In the genomic region with DNA sequence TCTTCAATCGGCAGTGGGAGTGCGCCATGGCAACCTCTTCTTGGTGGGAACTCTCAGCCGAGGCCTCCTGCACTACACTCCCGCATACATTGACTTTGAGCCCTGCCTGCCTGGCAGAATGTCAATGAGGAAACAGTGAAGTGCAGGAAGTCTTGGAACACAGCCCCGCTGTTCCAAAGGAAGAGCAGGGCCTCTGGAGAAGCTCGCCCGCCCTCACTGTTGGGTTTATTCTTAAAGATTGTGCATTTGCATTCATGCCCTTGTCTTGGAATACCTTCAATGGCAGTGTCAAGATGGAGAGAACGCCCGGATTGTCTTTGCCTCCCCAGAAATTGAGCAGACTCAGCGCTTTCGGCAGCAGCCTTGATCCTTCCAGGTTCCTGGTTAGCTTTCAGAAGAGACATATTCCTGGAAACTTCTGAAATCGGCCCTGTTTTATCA, we compare ENCODE assay signal across 8 mouse cellular contexts.
DNase-seq lines count a peak whose midpoint lies in the region; ATAC-seq and TF ChIP-seq lines count a peak whose summit lies in the region.

No protein-coding gene starts in this region.

- H3K4me2 ChIP-seq in heart, postnatal 0 days (ENCODE audit: low read depth, low read length) = peak overlapping the region; percentile 33; the same call in 1 of the 2 replicates
- H3K4me2 ChIP-seq in neural tube, embryonic 15.5 days = no peak overlapping the region; the same call in 1 of the 2 replicates

- no peak overlapping the region for H3K9ac ChIP-seq in heart, postnatal 0 days (replicated peaks; ENCODE audit: low read depth, low read length)
- no peak overlapping the region for H3K9ac ChIP-seq in neural tube, embryonic 15.5 days (replicated peaks)

- no peak overlapping the region for H3K4me3 ChIP-seq in heart, postnatal 0 days (ENCODE audit: low read depth, low read length)
- no peak overlapping the region for H3K4me3 ChIP-seq in neural tube, embryonic 15.5 days (replicated peaks)

- H3K27ac ChIP-seq in heart, postnatal 0 days (ENCODE audit: low read depth) = peak overlapping the region; percentile 11; the same call in 1 of the 2 replicates
- H3K27ac ChIP-seq in neural tube, embryonic 15.5 days (replicated peaks) = peak overlapping the region; percentile 64

- WGBS in heart, postnatal 0 days = 45% methylated on average over 12 of the region's 12 CpGs
- WGBS in neural tube, embryonic 15.5 days = 31% methylated on average over 12 of the region's 12 CpGs

- H3K9me3 ChIP-seq in heart, postnatal 0 days (replicated peaks; ENCODE audit: control insufficient read depth, low read length) = no peaks in the 10 kb centered on the region
- H3K9me3 ChIP-seq in neural tube, embryonic 15.5 days (replicated peaks) = no peaks in the 10 kb centered on the region

- no peak for TF ChIP-seq POLR2A in brain, embryonic 14.5 days (IDR thresholded peaks at IDR 0.05; ENCODE audit: borderline replicate concordance, extremely low read depth, insufficient read depth, insufficient read length, poor library complexity, severe bottlenecking)

- no peak for TF ChIP-seq EP300 in heart, postnatal 0 days (IDR thresholded peaks at IDR 0.05; ENCODE audit: low read depth)

- intact Hi-C loops in heart, postnatal 25 days (cut with DNase I) = no loop called here
- intact Hi-C loops in left cerebral cortex, postnatal 25 days (cut with DNase I) = no loop called here

- no peaks in the 10 kb centered on the region for H3K36me3 ChIP-seq in heart, postnatal 0 days (replicated peaks; ENCODE audit: control insufficient read depth, insufficient read depth, low read length)
- H3K36me3 ChIP-seq in neural tube, embryonic 15.5 days = no peaks in the 10 kb centered on the region

- no peaks in the 10 kb centered on the region for H3K4me1 ChIP-seq in heart, postnatal 0 days (ENCODE audit: control insufficient read depth, insufficient read depth)
- H3K4me1 ChIP-seq in neural tube, embryonic 15.5 days = no peaks in the 10 kb centered on the region; the same call in 1 of the 2 replicates

- H3K27me3 ChIP-seq in heart, postnatal 0 days (ENCODE audit: control insufficient read depth, insufficient read depth, low read length) = no peaks in the 10 kb centered on the region
- no peaks in the 10 kb centered on the region for H3K27me3 ChIP-seq in neural tube, embryonic 15.5 days (replicated peaks)

- peak; percentile 88 for DNase-seq in heart, adult 11 months
- no peak for DNase-seq in heart, postnatal 25 days (ENCODE audit: low spot score)
- DNase-seq in brain, embryonic 14.5 days (ENCODE audit: low read depth) = peak; percentile 94
- DNase-seq in heart, postnatal 0 days (ENCODE audit: low spot score) = peak; percentile 27
- DNase-seq in left cerebral cortex, postnatal 25 days (ENCODE audit: low spot score in 2 of 2) = peak; percentile 54 to 60
- DNase-seq in gastrocnemius, postnatal 25 days = no peak
- DNase-seq in retina, embryonic 14.5 days (ENCODE audit: low spot score) = no peak

- no peak for ATAC-seq in heart, postnatal 0 days (ENCODE audit: insufficient read depth, low read depth)
- ATAC-seq in neural tube, embryonic 15.5 days (ENCODE audit: low FRiP score) = peak; percentile 72

- TF ChIP-seq CTCF in brain, embryonic 14.5 days (IDR thresholded peaks at IDR 0.05; ENCODE audit: borderline replicate concordance, extremely low read depth, insufficient read depth, insufficient read length) = no peak
- no peak for TF ChIP-seq CTCF in heart, postnatal 0 days (IDR thresholded peaks at IDR 0.05; ENCODE audit: low read depth)

Comparison
In these comparisons a context has a peak if more than half of its experiments do, and no peak if none do; other contexts are left out.
1. DNase-seq: peak in heart, adult 11 months (single experiment), brain, embryonic 14.5 days (single experiment), heart, postnatal 0 days (single experiment) and left cerebral cortex, postnatal 25 days (2 of 2); none in heart, postnatal 25 days (single experiment), gastrocnemius, postnatal 25 days (single experiment) and retina, embryonic 14.5 days (single experiment).